Mouse (Mus musculus) limb, embryonic 10.5 days (tissue): ENCODE data around the gene Gm10837. TPM values are rescaled to one million over a fixed set of nuclear protein-coding genes. Genes with fewer than 3 reads are reported as not detected.

ENCODE experiments used
- DNase-seq: peaks from one replicate; pipeline ENCODE4 v3.0.0-alpha.2; 2017; ENCODE audit warnings: low spot score
- H3K27ac ChIP-seq: fragments of 300-500 bp; sonication (generic); 2 replicates; pipeline ENCODE4 v1.5.1; 2016; ENCODE audit warnings: mild to moderate bottlenecking
- H3K27me3 ChIP-seq: fragments of 300-500 bp; sonication (generic); 2 replicates; pipeline ENCODE4 v1.6.1; 2016; ENCODE audit warnings: low read depth, mild to moderate bottlenecking; ENCODE audit not compliant: poor library complexity, severe bottlenecking
- H3K36me3 ChIP-seq: fragments of 300-500 bp; sonication (generic); 2 replicates; pipeline ENCODE4 v1.6.1; 2016; ENCODE audit warnings: mild to moderate bottlenecking, moderate library complexity
- H3K4me1 ChIP-seq: fragments of 300-500 bp; sonication (generic); 2 replicates; pipeline ENCODE4 v1.6.1; 2016
- H3K4me3 ChIP-seq: fragments of 300-500 bp; sonication (generic); 2 replicates; pipeline ENCODE4 v1.5.1; 2016; ENCODE audit warnings: mild to moderate bottlenecking, moderate library complexity
- H3K9me3 ChIP-seq: fragments of 300-500 bp; sonication (generic); replicated peaks from 2 replicates; pipeline ENCODE4 v1.6.1; 2016; ENCODE audit warnings: mild to moderate bottlenecking
- WGBS: fragments of 180-500 bp; shearing (Covaris S2); methylation state at CpG from one replicate; pipeline ENCODE4 v1.1.7; 2016; 5-methylcytosine and 5-hydroxymethylcytosine counted together
- polyA plus RNA-seq: library from polyadenylated mRNA; unstranded; fragments of >200 nt; fragmentation: Nextera tagmentation; extraction: Ambion mirVana; gene quantifications from 2 replicates; pipeline ENCODE4 v1.2.1, GENCODE M21; 2016

Gene Gm10837
- polyA plus RNA-seq, 1 experiment from 2014 or later: not detected

DNA sequence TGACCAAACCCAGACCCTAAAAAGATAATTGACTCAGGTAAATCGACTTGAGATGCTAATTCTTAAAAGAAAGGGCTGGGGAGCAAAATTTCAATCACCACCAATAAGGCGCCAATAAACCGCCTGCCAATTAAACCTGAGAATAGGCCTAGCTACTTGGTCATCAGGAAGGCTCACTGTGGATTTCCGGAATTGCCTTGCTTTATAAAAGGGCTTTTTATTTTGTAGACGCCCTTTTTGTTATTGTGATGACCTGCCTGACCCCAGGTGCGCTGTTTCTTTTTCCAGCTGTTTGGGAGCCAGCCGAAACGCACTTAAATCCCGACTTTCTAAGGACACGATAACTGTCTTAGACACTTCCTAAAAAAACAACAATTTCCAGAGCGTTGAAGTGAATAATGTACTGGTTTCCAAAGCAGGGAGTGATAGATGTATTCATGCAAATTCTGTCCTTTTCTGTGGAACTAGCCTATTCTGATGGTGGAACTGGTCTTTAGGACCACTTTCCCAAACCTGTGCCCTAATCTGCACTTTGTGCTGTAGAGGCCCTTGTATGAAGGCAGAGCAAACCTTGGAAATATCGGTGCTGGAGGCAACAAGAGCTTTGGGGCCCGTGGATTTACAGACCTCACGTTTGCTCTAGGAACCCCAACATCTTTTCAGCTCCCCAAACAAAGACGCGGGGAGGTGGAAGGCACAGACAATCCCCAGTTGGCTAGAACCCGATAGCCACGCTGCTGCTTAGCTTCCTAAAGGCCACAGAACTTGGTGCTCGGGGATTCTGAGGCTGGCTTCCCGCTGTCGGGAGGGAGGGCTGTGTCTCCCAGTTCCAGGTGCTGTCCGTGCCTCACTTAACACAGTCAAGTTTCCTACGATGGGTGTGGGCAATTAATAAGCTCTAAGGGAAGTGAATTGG, 22.2 kb upstream of the Gm10837 start:
- H3K27ac ChIP-seq: peak overlapping the region; percentile 80
- no peaks in the 10 kb centered on the region for H3K9me3 ChIP-seq
- peak; percentile 61 for DNase-seq
- 3% methylated on average over 23 of the region's 23 CpGs for WGBS
- no peaks in the 10 kb centered on the region for H3K36me3 ChIP-seq
- H3K27me3 ChIP-seq: peaks cover 85% of the 10 kb centered on the region
- peaks cover 74% of the 10 kb centered on the region for H3K4me1 ChIP-seq
- H3K4me3 ChIP-seq: peak overlapping the region; percentile 38

DNA sequence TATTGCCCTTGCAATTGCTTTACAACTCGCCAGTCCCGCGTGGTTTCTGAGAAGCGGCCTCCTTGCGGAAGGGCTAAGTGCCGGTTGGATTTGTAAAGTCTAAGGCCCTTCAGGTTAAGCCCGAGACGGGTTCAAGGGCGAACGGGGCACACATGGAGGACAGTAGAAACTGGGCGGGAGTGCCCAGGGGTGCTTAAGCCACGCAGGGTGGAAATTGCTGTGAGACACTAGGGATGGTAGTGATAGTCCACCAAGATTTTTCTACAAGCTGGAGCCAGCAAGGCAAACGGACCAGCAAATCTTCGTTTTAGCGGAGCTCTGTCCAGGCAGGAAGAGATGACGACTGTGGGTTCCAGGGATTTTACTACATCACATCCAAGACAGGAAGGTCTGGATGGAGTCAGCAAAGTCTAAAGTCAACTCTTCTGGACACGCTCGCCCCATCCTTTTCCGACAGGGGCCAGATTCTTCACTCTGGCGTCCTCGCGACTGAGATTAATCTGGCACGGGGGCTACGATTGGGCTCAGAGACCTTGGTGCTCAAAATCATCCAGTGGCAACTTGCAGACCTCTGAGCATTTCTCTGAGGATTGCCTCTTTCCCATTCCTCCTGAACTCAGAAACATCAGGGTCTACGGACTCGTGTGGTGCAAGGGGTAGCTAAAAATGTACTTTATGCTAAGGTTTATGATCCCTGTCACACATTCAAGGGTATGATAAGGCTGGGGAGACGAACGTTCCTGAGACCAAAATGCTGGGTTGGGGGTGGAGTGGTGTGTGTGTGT, 21.2 kb upstream of the Gm10837 start:
- DNase-seq: peak; percentile 69
- Histone ChIP-seq H3K36me3 (no peaks in the 10 kb centered on the region), H3K4me1 (peaks cover 75% of the 10 kb centered on the region), H3K4me3 (peak overlapping the region; percentile 38), H3K27me3 (peaks cover 93% of the 10 kb centered on the region), H3K9me3 (no peaks in the 10 kb centered on the region), H3K27ac (peak overlapping the region; percentile 80)
- WGBS: 2% methylated on average over 28 of the region's 28 CpGs

DNA sequence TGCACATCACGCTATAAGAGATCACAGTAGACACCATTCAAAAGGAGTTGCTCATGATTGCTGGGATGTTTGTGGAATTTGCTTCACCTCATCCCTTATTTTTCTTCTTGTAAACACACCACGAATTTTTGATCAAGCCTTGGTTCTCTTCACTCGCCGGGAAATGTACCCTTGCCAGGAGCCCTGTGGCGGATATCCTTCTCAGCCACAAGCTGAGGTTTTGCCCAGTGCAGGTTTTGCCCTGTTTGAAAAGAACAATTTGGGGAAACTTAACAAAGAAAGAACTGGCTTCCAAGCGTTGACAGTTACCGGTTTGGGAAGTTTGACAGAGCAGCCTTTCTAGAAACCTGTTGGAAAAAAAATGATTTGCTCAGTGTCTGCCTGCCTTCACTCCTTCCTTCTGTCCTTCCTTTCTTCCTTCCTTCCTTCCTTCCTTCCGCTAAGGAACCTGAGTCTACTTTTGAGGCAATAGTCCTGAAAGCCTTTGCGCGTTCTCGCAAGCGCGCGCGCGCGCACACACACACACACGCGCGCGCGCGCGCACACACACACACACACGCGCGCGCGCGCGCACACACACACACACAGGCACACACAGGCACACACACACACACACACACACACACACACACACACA, 18.8 kb upstream of the Gm10837 start:
- Histone ChIP-seq H3K27ac (peak overlapping the region; percentile 44; the same call in 1 of the 2 replicates), H3K27me3 (peaks cover 93% of the 10 kb centered on the region), H3K9me3 (no peaks in the 10 kb centered on the region), H3K4me3 (peak overlapping the region; percentile 88), H3K36me3 (peaks cover 5% of the 10 kb centered on the region; the same call in 1 of the 2 replicates), H3K4me1 (peaks cover 82% of the 10 kb centered on the region)
- 10% methylated on average over 30 of the region's 31 CpGs for WGBS
- DNase-seq: peak; percentile 42

DNA sequence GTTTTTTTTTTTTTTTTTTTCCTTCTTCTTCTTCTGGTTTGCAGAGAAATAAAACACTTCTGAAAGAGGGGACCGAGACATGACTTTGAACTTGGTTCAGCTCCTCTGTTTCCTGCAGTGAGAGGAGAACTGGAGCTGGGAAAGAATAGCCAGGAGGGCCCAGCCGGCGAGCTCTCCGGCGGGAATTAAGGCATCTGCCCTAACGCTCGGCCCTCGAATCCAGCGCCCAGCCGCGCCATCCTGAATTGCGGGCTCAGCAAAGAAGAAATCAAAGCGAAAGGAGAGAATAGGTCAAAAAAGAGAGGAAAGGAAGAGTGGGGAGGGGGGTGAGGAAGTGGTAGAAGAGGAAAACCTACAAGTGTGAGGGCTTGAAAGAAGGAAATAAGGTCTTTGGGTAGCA, 18.2 kb upstream of the Gm10837 start:
- Histone ChIP-seq H3K27ac (peak overlapping the region; percentile 97), H3K9me3 (no peaks in the 10 kb centered on the region), H3K4me3 (peak overlapping the region; percentile 88), H3K36me3 (peaks cover 7% of the 10 kb centered on the region; the same call in 1 of the 2 replicates), H3K4me1 (peaks cover 81% of the 10 kb centered on the region), H3K27me3 (peaks cover 91% of the 10 kb centered on the region)
- WGBS: 0% methylated on average over 13 of the region's 13 CpGs
- peak; percentile 56 for DNase-seq

DNA sequence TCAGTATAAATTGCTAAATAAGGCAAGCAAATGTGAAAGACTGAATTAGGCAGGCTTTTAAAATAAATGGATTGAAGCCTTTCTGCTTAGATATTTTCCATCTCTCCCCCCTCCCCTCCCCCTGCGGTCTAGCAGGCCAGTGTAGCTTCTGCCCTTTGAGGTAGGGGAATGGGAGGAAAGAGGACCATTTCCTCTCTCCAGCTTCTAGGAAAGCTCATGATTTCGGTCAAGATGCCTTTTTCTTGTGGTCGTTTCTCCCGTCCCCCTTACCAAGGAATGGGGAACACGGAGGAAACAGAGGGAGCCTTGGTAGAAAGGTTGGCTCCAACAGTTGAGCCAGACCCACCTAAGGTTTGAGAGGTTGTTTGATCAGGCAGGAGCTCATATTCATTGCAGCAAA, 17.7 kb upstream of the Gm10837 start:
- DNase-seq: no peak
- H3K4me3 ChIP-seq: peak overlapping the region; percentile 88
- peaks cover 78% of the 10 kb centered on the region for H3K4me1 ChIP-seq
- no peaks in the 10 kb centered on the region for H3K9me3 ChIP-seq
- H3K27ac ChIP-seq: peak overlapping the region; percentile 97
- H3K27me3 ChIP-seq: peaks cover 86% of the 10 kb centered on the region
- WGBS: 0% methylated on average over 5 of the region's 5 CpGs
- peaks cover 7% of the 10 kb centered on the region; the same call in 1 of the 2 replicates for H3K36me3 ChIP-seq

DNA sequence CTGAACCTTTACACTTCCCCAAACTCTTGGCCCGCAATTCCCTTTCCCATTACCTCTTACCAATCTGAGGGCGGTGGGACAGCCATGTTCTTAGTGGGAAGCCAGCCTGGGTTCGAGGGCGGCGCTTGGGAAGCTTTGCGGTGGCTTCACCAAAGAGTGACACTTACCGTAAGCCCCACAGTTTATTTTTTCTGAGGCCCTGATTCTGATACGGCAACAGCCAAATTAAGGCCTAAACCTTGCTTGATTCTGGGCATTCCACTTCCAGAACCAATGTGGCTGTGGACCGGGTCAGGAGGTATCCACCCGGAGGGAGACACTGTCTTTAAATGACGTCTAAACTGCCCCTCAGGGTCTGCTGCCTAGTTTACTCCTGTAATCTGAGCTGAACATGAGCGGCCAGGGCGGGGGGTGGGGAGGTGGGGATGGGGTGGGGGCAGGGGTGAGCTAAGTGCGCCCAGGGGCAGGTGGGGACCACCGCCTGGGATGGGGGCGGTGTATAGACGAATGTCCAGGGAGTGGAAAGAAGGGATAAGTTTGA, 17.1 kb upstream of the Gm10837 start:
- Histone ChIP-seq H3K4me1 (peaks cover 74% of the 10 kb centered on the region), H3K27me3 (peaks cover 84% of the 10 kb centered on the region), H3K27ac (peak overlapping the region; percentile 97), H3K9me3 (no peaks in the 10 kb centered on the region), H3K4me3 (peak overlapping the region; percentile 88), H3K36me3 (peaks cover 11% of the 10 kb centered on the region)
- WGBS: under 1% methylated on average over 17 of the region's 17 CpGs
- DNase-seq: peak; percentile 67

DNA sequence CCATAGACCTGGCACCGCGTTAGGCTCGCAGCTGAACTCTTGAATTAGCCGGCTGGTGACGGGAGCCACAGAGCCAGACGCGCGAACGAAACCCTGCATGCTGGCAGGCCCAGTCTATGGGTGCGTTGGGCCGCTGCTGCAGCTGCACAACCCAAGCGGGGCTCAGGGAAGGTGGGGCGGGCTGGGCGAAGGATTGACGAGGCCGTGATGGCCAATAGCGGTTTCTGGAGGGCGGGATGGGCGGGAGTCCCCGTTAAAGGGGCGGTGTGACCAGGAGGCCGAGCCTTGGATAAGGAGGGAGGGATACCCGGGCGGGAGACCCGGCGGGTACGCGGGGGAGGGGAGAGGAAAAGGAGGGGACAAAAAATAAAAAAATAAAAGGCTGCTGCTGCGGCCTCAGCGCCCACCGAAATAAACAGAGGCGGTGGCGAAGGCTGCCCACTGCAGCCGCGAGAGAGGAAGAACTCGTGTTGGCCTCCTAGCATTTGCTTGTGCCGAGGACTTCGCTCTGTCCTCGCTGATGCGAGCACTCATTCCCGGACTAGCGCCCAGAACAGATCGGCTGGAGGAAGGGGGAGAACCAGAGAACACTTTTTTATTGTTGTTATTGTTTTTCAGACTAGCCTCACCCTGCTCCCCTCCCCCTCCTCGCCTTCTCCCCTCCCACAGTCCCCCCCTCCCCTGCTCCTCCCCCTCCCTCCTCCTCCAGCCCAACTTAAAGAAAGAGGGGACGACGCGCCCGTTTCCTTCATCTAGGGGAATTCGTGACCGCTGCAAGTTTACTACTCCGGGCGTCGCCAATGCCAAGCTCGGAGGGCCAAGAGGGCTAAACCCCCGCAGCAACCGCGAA, 16.1 kb upstream of the Gm10837 start:
- Histone ChIP-seq H3K27ac (peak overlapping the region; percentile 97), H3K9me3 (no peaks in the 10 kb centered on the region), H3K4me3 (peak overlapping the region; percentile 88), H3K27me3 (peaks cover 83% of the 10 kb centered on the region), H3K36me3 (peaks cover 19% of the 10 kb centered on the region), H3K4me1 (peaks cover 72% of the 10 kb centered on the region)
- peak; percentile 88 for DNase-seq
- under 1% methylated on average over 57 of the region's 57 CpGs for WGBS

DNA sequence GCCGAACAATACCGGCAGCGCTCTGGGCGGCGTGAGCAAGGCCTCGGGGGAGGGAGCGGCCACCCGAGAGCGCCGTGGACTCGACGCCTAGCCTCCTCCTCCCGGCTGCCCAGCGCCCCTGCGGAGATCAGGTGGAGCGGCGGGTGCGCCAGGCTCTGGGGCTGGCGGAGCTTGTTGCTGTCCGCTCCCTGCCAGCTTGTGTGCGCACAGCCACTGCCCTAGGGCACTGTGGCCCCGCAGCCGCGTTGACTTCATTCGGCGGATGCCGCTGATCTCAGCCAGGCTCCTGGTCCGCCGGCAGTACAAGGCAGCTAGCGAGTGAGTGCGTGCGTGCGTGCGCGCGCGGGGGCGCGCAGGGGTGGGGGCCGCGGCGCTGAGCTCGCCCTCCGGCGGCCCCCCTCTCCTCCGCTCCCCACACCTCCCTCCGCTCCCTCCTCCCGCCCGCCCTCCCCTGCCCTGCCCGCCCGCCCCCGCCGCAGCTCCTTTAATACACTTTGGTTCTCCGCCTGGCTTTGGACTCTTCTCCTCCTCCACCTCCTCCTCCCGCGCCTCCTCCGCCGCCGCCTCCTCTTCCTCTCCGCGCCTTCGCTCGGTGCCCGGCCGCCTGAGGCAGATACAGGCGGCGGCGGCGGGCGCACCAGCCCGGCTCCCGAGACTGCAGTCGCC, 15.4 kb upstream of the Gm10837 start, which contains the start of gene Zic2:
Gene Zic2, plus strand, starts transcription at position 545 of the 666 bp plus-strand sequence.
- DNase-seq: peak; percentile 86
- peak within 1 kb of the TSS; percentile 97 for H3K27ac ChIP-seq
- no peaks in the 10 kb centered on the region for H3K9me3 ChIP-seq
- under 1% methylated on average over 52 of the region's 73 CpGs for WGBS
- H3K4me1 ChIP-seq: peaks cover 66% of the 10 kb centered on the region
- peak within 1 kb of the TSS; percentile 88 for H3K4me3 ChIP-seq
- peaks cover 75% of the 10 kb centered on the region for H3K27me3 ChIP-seq
- peaks cover 19% of the 10 kb centered on the region for H3K36me3 ChIP-seq

DNA sequence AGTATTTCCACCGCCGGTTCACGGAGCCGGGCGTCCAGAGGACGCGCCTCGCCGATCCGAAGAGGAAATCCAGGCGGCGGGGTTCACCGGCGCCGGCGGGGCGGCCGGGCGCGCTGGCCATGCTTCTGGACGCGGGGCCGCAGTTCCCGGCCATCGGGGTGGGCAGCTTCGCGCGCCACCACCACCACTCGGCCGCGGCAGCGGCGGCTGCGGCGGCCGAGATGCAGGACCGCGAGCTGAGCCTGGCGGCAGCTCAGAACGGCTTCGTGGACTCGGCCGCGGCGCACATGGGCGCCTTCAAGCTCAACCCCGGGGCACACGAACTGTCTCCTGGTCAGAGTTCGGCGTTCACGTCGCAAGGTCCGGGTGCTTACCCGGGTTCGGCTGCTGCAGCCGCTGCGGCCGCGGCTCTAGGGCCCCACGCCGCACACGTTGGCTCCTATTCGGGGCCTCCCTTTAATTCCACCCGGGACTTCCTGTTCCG, 14.8 kb upstream of the Gm10837 start:
- Histone ChIP-seq H3K36me3 (peaks cover 19% of the 10 kb centered on the region), H3K27me3 (peaks cover 75% of the 10 kb centered on the region), H3K4me3 (peak overlapping the region; percentile 88), H3K9me3 (no peaks in the 10 kb centered on the region), H3K27ac (peak overlapping the region; percentile 97), H3K4me1 (peaks cover 72% of the 10 kb centered on the region)
- under 1% methylated on average over 65 of the region's 65 CpGs for WGBS
- DNase-seq: peak; percentile 75

DNA sequence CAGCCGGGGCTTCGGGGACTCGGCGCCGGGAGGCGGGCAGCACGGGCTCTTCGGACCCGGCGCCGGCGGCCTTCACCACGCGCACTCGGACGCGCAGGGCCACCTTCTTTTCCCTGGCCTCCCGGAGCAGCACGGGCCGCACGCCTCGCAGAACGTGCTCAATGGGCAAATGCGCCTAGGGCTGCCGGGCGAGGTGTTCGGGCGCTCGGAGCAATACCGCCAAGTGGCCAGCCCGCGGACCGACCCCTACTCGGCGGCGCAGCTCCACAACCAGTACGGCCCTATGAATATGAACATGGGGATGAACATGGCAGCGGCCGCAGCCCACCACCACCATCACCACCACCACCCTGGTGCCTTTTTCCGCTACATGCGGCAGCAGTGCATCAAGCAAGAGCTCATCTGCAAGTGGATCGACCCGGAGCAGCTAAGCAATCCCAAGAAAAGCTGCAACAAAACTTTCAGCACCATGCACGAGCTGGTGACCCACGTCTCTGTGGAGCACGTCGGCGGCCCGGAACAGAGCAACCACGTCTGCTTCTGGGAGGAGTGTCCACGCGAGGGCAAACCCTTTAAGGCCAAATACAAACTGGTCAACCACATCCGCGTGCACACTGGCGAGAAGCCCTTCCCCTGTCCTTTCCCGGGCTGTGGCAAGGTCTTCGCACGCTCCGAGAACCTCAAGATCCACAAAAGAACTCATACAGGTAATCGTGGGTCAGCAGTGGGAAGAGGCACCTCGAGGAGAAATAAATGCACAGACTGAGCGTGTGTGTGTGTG, 14.2 kb upstream of the Gm10837 start:
- peaks cover 75% of the 10 kb centered on the region for H3K27me3 ChIP-seq
- H3K27ac ChIP-seq: peak overlapping the region; percentile 97
- peak overlapping the region; percentile 88 for H3K4me3 ChIP-seq
- no peaks in the 10 kb centered on the region for H3K9me3 ChIP-seq
- peaks cover 75% of the 10 kb centered on the region for H3K4me1 ChIP-seq
- DNase-seq: peak; percentile 73
- under 1% methylated on average over 62 of the region's 62 CpGs for WGBS
- peaks cover 19% of the 10 kb centered on the region for H3K36me3 ChIP-seq
